Mouse (Mus musculus): ENCODE measurements around the gene Zcchc4. TPM values are rescaled to one million over a fixed set of nuclear protein-coding genes. Genes with fewer than 3 reads are reported as not detected.

Gene Zcchc4
- 21.6 and 22.0 TPM in 2 replicates for polyA plus RNA-seq (2015; fragmentation: Nextera tagmentation; extraction: Ambion mirVana)

- H3K27ac ChIP-seq: no peak within 1 kb of the TSS
- no peak within 1 kb of the TSS for H3K4me3 ChIP-seq
- no peak within 1 kb of the TSS for H3K9ac ChIP-seq
- peaks cover 4% of the 10 kb centered on the region; the same call in 1 of the 2 replicates for H3K36me3 ChIP-seq
- no peaks in the 10 kb centered on the region for H3K4me1 ChIP-seq
- 70% methylated on average over 8 of the region's 8 CpGs for WGBS
- H3K9me3 ChIP-seq: no peaks in the 10 kb centered on the region
- no peak within 1 kb of the TSS for H3K4me2 ChIP-seq (replicated peaks)
- ATAC-seq (ENCODE audit: low FRiP score, low read depth): no peak
- H3K27me3 ChIP-seq: no peaks in the 10 kb centered on the region
Measured at GRCm38 (mm10) chr5:52775237-52775636, at the start of gene Zcchc4. Gene Zcchc4, plus strand, starts transcription at chr5:52775409.

GRCm38 (mm10) chr5:52727747-52728146, 47.5 kb upstream of the Zcchc4 start:
- Histone ChIP-seq H3K9ac (no peak overlapping the region), H3K4me3 (no peak overlapping the region), H3K4me1 (no peaks in the 10 kb centered on the region), H3K27ac (no peak overlapping the region), H3K27me3 (no peaks in the 10 kb centered on the region), H3K4me2 (replicated peaks) (no peak overlapping the region), H3K36me3 (no peaks in the 10 kb centered on the region), H3K9me3 (no peaks in the 10 kb centered on the region)
- no peak for ATAC-seq (ENCODE audit: low FRiP score, low read depth)
- 83% methylated on average over 5 of the region's 5 CpGs for WGBS

- ATAC-seq (ENCODE audit: low FRiP score, low read depth): no peak
- WGBS: 70% methylated on average over 4 of the region's 4 CpGs
- Histone ChIP-seq H3K4me2 (replicated peaks) (no peak overlapping the region), H3K27ac (no peak overlapping the region), H3K36me3 (no peaks in the 10 kb centered on the region), H3K4me1 (no peaks in the 10 kb centered on the region), H3K9me3 (no peaks in the 10 kb centered on the region), H3K27me3 (no peaks in the 10 kb centered on the region), H3K9ac (no peak overlapping the region), H3K4me3 (no peak overlapping the region)
Measured at GRCm38 (mm10) chr5:52732811-52733210, 42.4 kb upstream of the Zcchc4 start.

- Histone ChIP-seq H3K27me3 (no peaks in the 10 kb centered on the region), H3K9me3 (no peaks in the 10 kb centered on the region), H3K36me3 (no peaks in the 10 kb centered on the region), H3K4me2 (replicated peaks) (no peak overlapping the region), H3K27ac (no peak overlapping the region), H3K9ac (no peak overlapping the region), H3K4me1 (no peaks in the 10 kb centered on the region), H3K4me3 (no peak overlapping the region)
- WGBS: 59% methylated on average over 3 of the region's 3 CpGs
- no peak for ATAC-seq (ENCODE audit: low FRiP score, low read depth)
Measured at GRCm38 (mm10) chr5:52736046-52736445, 39.2 kb upstream of the Zcchc4 start.

GRCm38 (mm10) chr5:52741391-52742111, 33.7 kb upstream of the Zcchc4 start, which contains the start of gene Pi4k2b:
Gene Pi4k2b, plus strand, starts transcription at chr5:52741574.
- WGBS: under 1% methylated on average over 61 of the region's 75 CpGs
- Histone ChIP-seq H3K27ac (peak within 1 kb of the TSS; percentile 79), H3K9me3 (no peaks in the 10 kb centered on the region), H3K4me1 (peaks cover 8% of the 10 kb centered on the region), H3K9ac (peak within 1 kb of the TSS; percentile 88), H3K27me3 (no peaks in the 10 kb centered on the region), H3K4me3 (peak within 1 kb of the TSS; percentile 82), H3K36me3 (peaks cover 3% of the 10 kb centered on the region; the same call in 1 of the 2 replicates), H3K4me2 (replicated peaks) (peak within 1 kb of the TSS; percentile 68)
- peak; percentile 92 for ATAC-seq (ENCODE audit: low FRiP score, low read depth)

GRCm38 (mm10) chr5:52742112-52742813, 32.9 kb upstream of the Zcchc4 start:
- Histone ChIP-seq H3K27me3 (no peaks in the 10 kb centered on the region), H3K27ac (peak overlapping the region; percentile 79; the same call in 1 of the 2 replicates), H3K9me3 (no peaks in the 10 kb centered on the region), H3K4me1 (peaks cover 8% of the 10 kb centered on the region), H3K9ac (peak overlapping the region; percentile 88), H3K4me3 (peak overlapping the region; percentile 82), H3K4me2 (replicated peaks) (peak overlapping the region; percentile 68), H3K36me3 (peaks cover 3% of the 10 kb centered on the region; the same call in 1 of the 2 replicates)
- ATAC-seq (ENCODE audit: low FRiP score, low read depth): peak; percentile 29; the same call in 1 of the 2 replicates
- 3% methylated on average over 17 of the region's 17 CpGs for WGBS

- Histone ChIP-seq H3K4me3 (peak overlapping the region; percentile 82), H3K4me2 (replicated peaks) (peak overlapping the region; percentile 68), H3K9ac (no peak overlapping the region), H3K4me1 (peaks cover 8% of the 10 kb centered on the region), H3K9me3 (no peaks in the 10 kb centered on the region), H3K27ac (no peak overlapping the region), H3K36me3 (peaks cover 3% of the 10 kb centered on the region; the same call in 1 of the 2 replicates), H3K27me3 (no peaks in the 10 kb centered on the region)
- ATAC-seq (ENCODE audit: low FRiP score, low read depth): no peak
- 73% methylated on average over 4 of the region's 4 CpGs for WGBS
Measured at GRCm38 (mm10) chr5:52743231-52743630, 32.0 kb upstream of the Zcchc4 start.

- Histone ChIP-seq H3K27me3 (no peaks in the 10 kb centered on the region), H3K4me2 (replicated peaks) (no peak overlapping the region), H3K9ac (no peak overlapping the region), H3K9me3 (no peaks in the 10 kb centered on the region), H3K4me3 (no peak overlapping the region), H3K4me1 (peaks cover 8% of the 10 kb centered on the region), H3K36me3 (peaks cover 6% of the 10 kb centered on the region; the same call in 1 of the 2 replicates), H3K27ac (no peak overlapping the region)
- no peak for ATAC-seq (ENCODE audit: low FRiP score, low read depth)
Measured at GRCm38 (mm10) chr5:52746920-52747319, 28.3 kb upstream of the Zcchc4 start.

GRCm38 (mm10) chr5:52748732-52749131, 26.5 kb upstream of the Zcchc4 start:
- Histone ChIP-seq H3K4me1 (no peaks in the 10 kb centered on the region; the same call in 1 of the 2 replicates), H3K4me3 (no peak overlapping the region), H3K9me3 (no peaks in the 10 kb centered on the region), H3K9ac (no peak overlapping the region), H3K4me2 (replicated peaks) (no peak overlapping the region), H3K27ac (no peak overlapping the region), H3K36me3 (peaks cover 9% of the 10 kb centered on the region; the same call in 1 of the 2 replicates), H3K27me3 (no peaks in the 10 kb centered on the region)
- no peak for ATAC-seq (ENCODE audit: low FRiP score, low read depth)
- WGBS: 84% methylated on average over 5 of the region's 5 CpGs

GRCm38 (mm10) chr5:52753146-52753545, 22.1 kb upstream of the Zcchc4 start:
- H3K4me1 ChIP-seq: no peaks in the 10 kb centered on the region
- WGBS: 67% methylated on average over 9 of the region's 9 CpGs
- no peak overlapping the region for H3K4me3 ChIP-seq
- no peaks in the 10 kb centered on the region for H3K27me3 ChIP-seq
- no peak overlapping the region for H3K9ac ChIP-seq
- no peak for ATAC-seq (ENCODE audit: low FRiP score, low read depth)
- H3K9me3 ChIP-seq: no peaks in the 10 kb centered on the region
- no peak overlapping the region for H3K27ac ChIP-seq
- H3K36me3 ChIP-seq: peaks cover 27% of the 10 kb centered on the region
- no peak overlapping the region for H3K4me2 ChIP-seq (replicated peaks)

- ATAC-seq (ENCODE audit: low FRiP score, low read depth): no peak
- no peak overlapping the region for H3K4me2 ChIP-seq (replicated peaks)
- H3K36me3 ChIP-seq: peaks cover 27% of the 10 kb centered on the region
- no peaks in the 10 kb centered on the region for H3K4me1 ChIP-seq
- H3K27ac ChIP-seq: no peak overlapping the region
- H3K9ac ChIP-seq: no peak overlapping the region
- H3K27me3 ChIP-seq: no peaks in the 10 kb centered on the region
- H3K4me3 ChIP-seq: no peak overlapping the region
- H3K9me3 ChIP-seq: no peaks in the 10 kb centered on the region
Measured at GRCm38 (mm10) chr5:52754196-52754595, 21.0 kb upstream of the Zcchc4 start.

- Histone ChIP-seq H3K4me2 (replicated peaks) (no peak overlapping the region), H3K4me3 (no peak overlapping the region), H3K9me3 (no peaks in the 10 kb centered on the region), H3K36me3 (peaks cover 27% of the 10 kb centered on the region), H3K27ac (no peak overlapping the region), H3K9ac (no peak overlapping the region), H3K4me1 (no peaks in the 10 kb centered on the region), H3K27me3 (no peaks in the 10 kb centered on the region)
- ATAC-seq (ENCODE audit: low FRiP score, low read depth): no peak
- 92% methylated on average over 3 of the region's 3 CpGs for WGBS
Measured at GRCm38 (mm10) chr5:52755337-52755736, 19.9 kb upstream of the Zcchc4 start.
